Comparison of ENCODE assay signal across 11 mouse cellular contexts in genomic region chr14:24507452-24508069, GRCm38 (mm10). TPM values are rescaled to one million over a fixed set of nuclear protein-coding genes. Genes with fewer than 3 reads are reported as not detected.
DNase-seq lines count a peak whose midpoint lies in the region; ATAC-seq and TF ChIP-seq lines count a peak whose summit lies in the region.
"Had no signal": no experiment of that assay in that cellular context is flagged by ENCODE, and none has a peak within 500 bp of the region (broad histone marks: within the 10 kb centered on the region; RNA-seq: fewer than 3 reads in every experiment).

No protein-coding gene starts in this region.

- H3K4me1 ChIP-seq in forebrain, embryonic 13.5 days, result peaks cover 29% of the 10 kb centered on the region
- H3K4me1 ChIP-seq in forebrain, postnatal 0 days (ENCODE audit: insufficient read depth), result peaks cover 13% of the 10 kb centered on the region; the same call in 1 of the 2 replicates
- H3K4me1 ChIP-seq in lung, postnatal 0 days (ENCODE audit: insufficient read depth, low read depth, low read length), result 0 out of 2 replicates have a peak, but pooled peaks cover 3% of the 10 kb centered on the region
- peaks cover 13% of the 10 kb centered on the region for H3K4me1 ChIP-seq in hindbrain, embryonic 16.5 days (ENCODE audit: control insufficient read depth, insufficient read depth, low read depth, low read length)
- H3K4me1 ChIP-seq in neural tube, embryonic 15.5 days, result peaks cover 21% of the 10 kb centered on the region

- H3K4me3 ChIP-seq in forebrain, embryonic 13.5 days, result no peak overlapping the region
- no peak overlapping the region for H3K4me3 ChIP-seq in forebrain, postnatal 0 days (ENCODE audit: low read depth, low read length)
- no peak overlapping the region for H3K4me3 ChIP-seq in lung, postnatal 0 days (ENCODE audit: low read depth, low read length)
- H3K4me3 ChIP-seq in hindbrain, embryonic 16.5 days (ENCODE audit: low read length), result no peak overlapping the region
- no peak overlapping the region for H3K4me3 ChIP-seq in neural tube, embryonic 15.5 days (replicated peaks)

- H3K36me3 ChIP-seq in forebrain, embryonic 13.5 days (ENCODE audit: poor library complexity, severe bottlenecking), result no peaks in the 10 kb centered on the region
- H3K36me3 ChIP-seq in forebrain, postnatal 0 days (ENCODE audit: insufficient read depth), result no peaks in the 10 kb centered on the region
- no peaks in the 10 kb centered on the region for H3K36me3 ChIP-seq in lung, postnatal 0 days (ENCODE audit: insufficient read depth, low read length)
- no peaks in the 10 kb centered on the region for H3K36me3 ChIP-seq in hindbrain, embryonic 16.5 days (ENCODE audit: control insufficient read depth, insufficient read depth, low read length)
- no peaks in the 10 kb centered on the region for H3K36me3 ChIP-seq in neural tube, embryonic 15.5 days

- no peak for ATAC-seq in forebrain, embryonic 13.5 days
- ATAC-seq in forebrain, postnatal 0 days, result no peak
- ATAC-seq in lung, postnatal 0 days, result no peak
- ATAC-seq in hindbrain, embryonic 16.5 days, result 0 out of 2 replicates have a peak, but pooled peaks have one; percentile 40
- no peak for ATAC-seq in neural tube, embryonic 15.5 days (ENCODE audit: low FRiP score)

- H3K9me3 ChIP-seq in forebrain, embryonic 13.5 days (replicated peaks), result peaks cover 10% of the 10 kb centered on the region; the same call in 1 of the 2 replicates
- no peaks in the 10 kb centered on the region for H3K9me3 ChIP-seq in forebrain, postnatal 0 days (ENCODE audit: low read length)
- H3K9me3 ChIP-seq in lung, postnatal 0 days (ENCODE audit: low read length), result no peaks in the 10 kb centered on the region; the same call in 1 of the 2 replicates
- peaks cover 3% of the 10 kb centered on the region; the same call in 1 of the 2 replicates for H3K9me3 ChIP-seq in hindbrain, embryonic 16.5 days (ENCODE audit: control insufficient read depth, low read length)
- 0 out of 2 replicates have a peak, but pooled peaks cover 3% of the 10 kb centered on the region for H3K9me3 ChIP-seq in neural tube, embryonic 15.5 days (replicated peaks)

- no peak overlapping the region for H3K9ac ChIP-seq in forebrain, embryonic 13.5 days
- no peak overlapping the region for H3K9ac ChIP-seq in forebrain, postnatal 0 days
- H3K9ac ChIP-seq in lung, postnatal 0 days (replicated peaks; ENCODE audit: low read depth), result no peak overlapping the region
- H3K9ac ChIP-seq in hindbrain, embryonic 16.5 days (ENCODE audit: low read depth, low read length), result peak overlapping the region; percentile 42
- no peak overlapping the region for H3K9ac ChIP-seq in neural tube, embryonic 15.5 days (replicated peaks)

- TF ChIP-seq CTCF in forebrain, postnatal 0 days (IDR thresholded peaks at IDR 0.05; ENCODE audit: low read depth), result no peak
- TF ChIP-seq CTCF in lung, postnatal 0 days (IDR thresholded peaks at IDR 0.05), result no peak

- H3K27me3 ChIP-seq in forebrain, embryonic 13.5 days, result no peaks in the 10 kb centered on the region
- no peaks in the 10 kb centered on the region for H3K27me3 ChIP-seq in forebrain, postnatal 0 days (ENCODE audit: insufficient read depth, low read length)
- no peaks in the 10 kb centered on the region for H3K27me3 ChIP-seq in lung, postnatal 0 days (replicated peaks; ENCODE audit: insufficient read depth, low read length)
- H3K27me3 ChIP-seq in hindbrain, embryonic 16.5 days (replicated peaks; ENCODE audit: control insufficient read depth, insufficient read depth, low read length), result no peaks in the 10 kb centered on the region
- no peaks in the 10 kb centered on the region for H3K27me3 ChIP-seq in neural tube, embryonic 15.5 days (replicated peaks)

- no peak overlapping the region for H3K27ac ChIP-seq in forebrain, embryonic 13.5 days
- no peak overlapping the region for H3K27ac ChIP-seq in forebrain, postnatal 0 days (ENCODE audit: low read depth, low read length)
- no peak overlapping the region for H3K27ac ChIP-seq in lung, postnatal 0 days (ENCODE audit: low read length)
- peak overlapping the region; percentile 52 for H3K27ac ChIP-seq in hindbrain, embryonic 16.5 days (ENCODE audit: low read depth, low read length)
- H3K27ac ChIP-seq in neural tube, embryonic 15.5 days (replicated peaks), result peak overlapping the region; percentile 28; the same call in 1 of the 2 replicates
- H3K27ac ChIP-seq: kidney, postnatal 0 days; macrophage had no signal

- no peak for DNase-seq in forebrain, postnatal 0 days
- peak; percentile 30 for DNase-seq in lung, postnatal 0 days (ENCODE audit: low spot score)
- no peak for DNase-seq in lung, postnatal 14 days
- DNase-seq in layer of hippocampus, postnatal 10 days (ENCODE audit: low spot score in 2 of 2), result no peak
- DNase-seq in cerebellum, postnatal 14 days, result no peak
- DNase-seq: B cell, adult 2 months had no signal

- WGBS in forebrain, embryonic 13.5 days, result 21% methylated on average over 14 of the region's 14 CpGs
- WGBS in forebrain, postnatal 0 days, result 34% methylated on average over 14 of the region's 14 CpGs
- WGBS in lung, postnatal 0 days, result 20% methylated on average over 14 of the region's 14 CpGs
- WGBS in hindbrain, embryonic 16.5 days, result 20% methylated on average over 14 of the region's 14 CpGs
- 23% methylated on average over 14 of the region's 14 CpGs for WGBS in neural tube, embryonic 15.5 days

- H3K4me2 ChIP-seq in forebrain, embryonic 13.5 days, result peak overlapping the region; percentile 47; the same call in 1 of the 2 replicates
- no peak overlapping the region for H3K4me2 ChIP-seq in forebrain, postnatal 0 days (ENCODE audit: low read depth)
- no peak overlapping the region for H3K4me2 ChIP-seq in lung, postnatal 0 days (replicated peaks; ENCODE audit: low read depth, low read length)
- no peak overlapping the region for H3K4me2 ChIP-seq in hindbrain, embryonic 16.5 days (ENCODE audit: low read length)
- H3K4me2 ChIP-seq in neural tube, embryonic 15.5 days, result no peak overlapping the region

- no peak for TF ChIP-seq EP300 in lung, postnatal 0 days (IDR thresholded peaks at IDR 0.05)

RNA-seq across cellular contexts. Expression of gene Rps24, which starts 20.6 kb away (rescaled TPM):
- polyA plus RNA-seq in forebrain, embryonic 13.5 days (2015; fragmentation: Nextera tagmentation; extraction: Ambion mirVana), result 701 and 859 TPM in 2 replicates
- total RNA-seq in forebrain, postnatal 0 days (2014; rRNA removed), result 1,310 and 1,631 TPM in 2 replicates
- 795 and 979 TPM in 2 replicates for polyA plus RNA-seq in forebrain, postnatal 0 days (2015; fragmentation: Nextera tagmentation; extraction: Ambion mirVana)
- 752 and 791 TPM in 2 replicates for polyA plus RNA-seq in lung, postnatal 0 days (2015; fragmentation: Nextera tagmentation; extraction: Ambion mirVana)
- 456 and 490 TPM in 2 replicates for polyA plus RNA-seq in hindbrain, embryonic 16.5 days (2015; fragmentation: Nextera tagmentation; extraction: Ambion mirVana)
- polyA plus RNA-seq in neural tube, embryonic 15.5 days (2015; fragmentation: Nextera tagmentation; extraction: Ambion mirVana), result 573 and 590 TPM in 2 replicates
- 1,000 to 10,000 TPM in 1 of 2 experiments, 100 to 1,000 TPM in 1; 950 to 1,065 TPM for total RNA-seq in layer of hippocampus, postnatal 10 days (2021)

RNA-seq across cellular contexts. Expression of gene Polr3a, which starts 20.7 kb away (rescaled TPM):
- polyA plus RNA-seq in forebrain, embryonic 13.5 days (2015; fragmentation: Nextera tagmentation; extraction: Ambion mirVana), result 22.1 and 23.2 TPM in 2 replicates
- total RNA-seq in forebrain, postnatal 0 days (2014; rRNA removed), result 19.5 and 29.9 TPM in 2 replicates
- polyA plus RNA-seq in forebrain, postnatal 0 days (2015; fragmentation: Nextera tagmentation; extraction: Ambion mirVana), result 8.1 and 13.4 TPM in 2 replicates
- 8.4 and 10.1 TPM in 2 replicates for polyA plus RNA-seq in lung, postnatal 0 days (2015; fragmentation: Nextera tagmentation; extraction: Ambion mirVana)
- polyA plus RNA-seq in hindbrain, embryonic 16.5 days (2015; fragmentation: Nextera tagmentation; extraction: Ambion mirVana), result 16.5 and 18.4 TPM in 2 replicates
- polyA plus RNA-seq in neural tube, embryonic 15.5 days (2015; fragmentation: Nextera tagmentation; extraction: Ambion mirVana), result 16.2 and 17.5 TPM in 2 replicates
- total RNA-seq in layer of hippocampus, postnatal 10 days (2021), result 10 to 100 TPM; 31.6 to 36.2 TPM

Comparison
In these comparisons a context has a peak if more than half of its experiments do, and no peak if none do; other contexts are left out.
1. H3K27ac ChIP-seq: peak in hindbrain, embryonic 16.5 days (single experiment) and neural tube, embryonic 15.5 days (single experiment); none in forebrain, embryonic 13.5 days (single experiment), forebrain, postnatal 0 days (single experiment) and lung, postnatal 0 days (single experiment).